Mouse (Mus musculus) spleen, adult 2 months (tissue): ENCODE results near the gene Rps6ka1.

Experiments
- CTCF ChIP-seq: fragments of 200-500 bp; IDR thresholded peaks from 2 replicates; pipeline ENCODE4 v1.5.1; 2011; ENCODE audit warnings: mild to moderate bottlenecking, inconsistent platforms; ENCODE audit not compliant: insufficient read depth, insufficient read length, insufficient replicate concordance; ENCODE audit errors: extremely low read depth
- POLR2A ChIP-seq: fragments of 200-500 bp; IDR thresholded peaks from 2 replicates; pipeline ENCODE4 v1.6.1; 2011; ENCODE audit warnings: low read depth, low read length, inconsistent platforms

DNA sequence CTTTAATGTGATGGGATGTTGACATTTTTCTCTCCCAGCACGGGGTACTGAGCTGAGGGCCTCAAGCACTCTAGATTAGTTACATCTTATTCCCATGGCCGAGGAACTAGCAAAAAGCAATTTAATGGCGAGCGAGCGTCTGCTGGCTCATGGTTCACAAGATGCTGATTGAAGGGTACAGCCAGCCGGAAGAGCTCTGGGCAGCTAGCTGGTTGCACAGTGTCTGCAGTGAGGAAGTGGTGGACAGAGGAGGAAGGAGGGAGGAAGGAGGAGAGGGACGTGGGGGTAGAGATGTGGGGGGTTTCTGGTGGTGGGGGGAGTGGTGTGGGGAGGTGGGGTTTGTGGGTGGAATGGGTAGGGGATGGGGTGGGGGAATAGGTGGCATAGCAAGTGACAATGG, 17.6 kb upstream of the Rps6ka1 start:
- TF ChIP-seq CTCF (no peak), POLR2A (no peak)
